Mouse (Mus musculus) MEL (cell line): ENCODE data around the gene Cldn9. TPM values are rescaled to one million over a fixed set of nuclear protein-coding genes. Genes with fewer than 3 reads are reported as not detected.

Experiments
- DNase-seq: peaks from one replicate; pipeline ENCODE4 v3.0.0; 2011; ENCODE audit warnings: low read depth, low spot score
- H3K27ac ChIP-seq: 2 replicates; pipeline ENCODE4 v1.5.1; 2012; ENCODE audit warnings: low read depth, mild to moderate bottlenecking, control low read depth, low read length, moderate library complexity; ENCODE audit not compliant: control insufficient read depth
- H3K27me3 ChIP-seq, 2 experiments: fragments of 150-350 bp in 1 of 2; sonication (generic) in 1 of 2; 2 replicates each; pipeline ENCODE4 v1.6.1; 2012; ENCODE audit warnings: low read length in 2 of 2, mild to moderate bottlenecking in 2 of 2, improper control_type of control experiment in 1 of 2, moderate library complexity in 1 of 2; ENCODE audit not compliant: insufficient read depth in 2 of 2, control insufficient read depth in 1 of 2
- H3K36me3 ChIP-seq, 2 experiments: 2 replicates each; pipeline ENCODE4 v1.6.1; 2012 to 2014; ENCODE audit warnings: low read length in 2 of 2, improper control_type of control experiment in 1 of 2, inconsistent platforms in 1 of 2, mild to moderate bottlenecking in 1 of 2; ENCODE audit not compliant: insufficient read depth in 2 of 2, control insufficient read depth in 1 of 2
- H3K4me1 ChIP-seq, 2 experiments: fragments of 150-350 bp in 1 of 2; sonication (generic) in 1 of 2; 2 replicates each; pipeline ENCODE4 v1.6.1; 2012; ENCODE audit warnings: low read length in 2 of 2, improper control_type of control experiment in 1 of 2, mild to moderate bottlenecking in 1 of 2; ENCODE audit not compliant: insufficient read depth in 2 of 2, control insufficient read depth in 1 of 2
- H3K4me3 ChIP-seq, 2 experiments: fragments of 150-350 bp in 1 of 2; sonication (generic) in 1 of 2; 2 replicates each; pipeline ENCODE4 v1.5.1; 2012; ENCODE audit warnings: low read depth in 2 of 2, low read length in 2 of 2, mild to moderate bottlenecking in 2 of 2, moderate library complexity in 2 of 2, control low read depth in 1 of 2, improper control_type of control experiment in 1 of 2; ENCODE audit not compliant: control insufficient read depth in 1 of 2, insufficient read depth in 1 of 2
- H3K79me2 ChIP-seq: 2 replicates; pipeline ENCODE4 v1.6.1; 2012; ENCODE audit warnings: mild to moderate bottlenecking, low read length, moderate library complexity; ENCODE audit not compliant: control insufficient read depth, poor library complexity, insufficient read depth
- H3K9ac ChIP-seq: 2 replicates; pipeline ENCODE4 v1.6.1; 2012; ENCODE audit warnings: low read depth, mild to moderate bottlenecking, control low read depth, low read length, moderate library complexity; ENCODE audit not compliant: control insufficient read depth, poor library complexity, severe bottlenecking
- H3K9me3 ChIP-seq: fragments of 150-350 bp; sonication (generic); replicated peaks from 2 replicates; pipeline ENCODE4 v1.6.1; 2012; ENCODE audit warnings: mild to moderate bottlenecking, low read length, improper control_type of control experiment, moderate library complexity; ENCODE audit not compliant: insufficient read depth
- CTCF ChIP-seq, 3 experiments: IDR thresholded peaks in 2 of 3; conservative IDR thresholded peaks in 1 of 3; 2 replicates each; pipeline ENCODE4 v1.5.1; 2011 to 2012; ENCODE audit warnings: low read length in 3 of 3, low read depth in 2 of 3, mild to moderate bottlenecking in 2 of 3, improper control_type of control experiment in 1 of 3, inconsistent platforms in 1 of 3, mixed read lengths in 1 of 3, moderate library complexity in 1 of 3; ENCODE audit not compliant: control insufficient read depth in 1 of 3, insufficient read depth in 1 of 3, poor library complexity in 1 of 3, severe bottlenecking in 1 of 3
- ETS1 ChIP-seq: IDR thresholded peaks from 2 replicates; pipeline ENCODE4 v1.6.1; 2012; ENCODE audit warnings: low read depth, mild to moderate bottlenecking, inconsistent platforms, low read length, improper control_type of control experiment, moderate library complexity
- GABPA ChIP-seq: IDR thresholded peaks from 2 replicates; pipeline ENCODE4 v1.6.1; 2012; ENCODE audit warnings: low read depth, mild to moderate bottlenecking, inconsistent platforms, low read length, improper control_type of control experiment, moderate library complexity
- GATA1 ChIP-seq: IDR thresholded peaks from 2 replicates; pipeline ENCODE4 v1.6.1; 2011; ENCODE audit warnings: low read depth, low read length, improper control_type of control experiment
- HCFC1 ChIP-seq: IDR thresholded peaks from 2 replicates; pipeline ENCODE4 v1.6.1; 2012; ENCODE audit warnings: low read depth, mild to moderate bottlenecking, inconsistent platforms, low read length, improper control_type of control experiment, moderate library complexity
- MAZ ChIP-seq: IDR thresholded peaks from 2 replicates; pipeline ENCODE4 v1.6.1; 2012; ENCODE audit warnings: low read depth, mild to moderate bottlenecking, inconsistent platforms, low read length, improper control_type of control experiment
- MEF2A ChIP-seq: IDR thresholded peaks from 2 replicates; pipeline ENCODE4 v1.6.1; 2014; ENCODE audit warnings: low read depth, mild to moderate bottlenecking, inconsistent platforms, low read length, improper control_type of control experiment; ENCODE audit not compliant: poor library complexity, insufficient replicate concordance, severe bottlenecking; ENCODE audit errors: extremely low read depth
- MXI1 ChIP-seq: IDR thresholded peaks from 2 replicates; pipeline ENCODE4 v1.6.1; 2011; ENCODE audit warnings: mild to moderate bottlenecking, low read depth, low read length, improper control_type of control experiment
- NRF1 ChIP-seq: IDR thresholded peaks from 2 replicates; pipeline ENCODE4 v1.6.1; 2014; ENCODE audit warnings: low read depth, mild to moderate bottlenecking, inconsistent platforms, low read length, improper control_type of control experiment, moderate library complexity; ENCODE audit not compliant: poor library complexity, insufficient read depth, severe bottlenecking
- POLR2AphosphoS2 ChIP-seq: IDR thresholded peaks from 2 replicates; pipeline ENCODE4 v1.6.1; 2011; ENCODE audit warnings: low read length, improper control_type of control experiment
- POLR2AphosphoS5 ChIP-seq: IDR thresholded peaks from 2 replicates; pipeline ENCODE4 v1.6.1; 2012; ENCODE audit warnings: low read depth, borderline replicate concordance, mild to moderate bottlenecking, inconsistent platforms, low read length, moderate library complexity, mixed read lengths
- RAD21 ChIP-seq: IDR thresholded peaks from 2 replicates; pipeline ENCODE4 v1.6.1; 2011; ENCODE audit warnings: mild to moderate bottlenecking, low read depth, low read length, improper control_type of control experiment
- RCOR1 ChIP-seq: IDR thresholded peaks from 2 replicates; pipeline ENCODE4 v1.6.1; 2012; ENCODE audit warnings: low read depth, mild to moderate bottlenecking, inconsistent platforms, low read length, improper control_type of control experiment
- SMC3 ChIP-seq: IDR thresholded peaks from 2 replicates; pipeline ENCODE4 v1.6.1; 2011; ENCODE audit warnings: low read depth, low read length, improper control_type of control experiment
- TBP ChIP-seq: IDR thresholded peaks from 2 replicates; pipeline ENCODE4 v1.8.0; 2011; ENCODE audit warnings: low read depth, low read length, improper control_type of control experiment
- TCF12 ChIP-seq: IDR thresholded peaks from 2 replicates; pipeline ENCODE4 v1.6.1; 2014; ENCODE audit warnings: low read depth, mild to moderate bottlenecking, inconsistent platforms, low read length, improper control_type of control experiment, moderate library complexity
- UBTF ChIP-seq: IDR thresholded peaks from 2 replicates; pipeline ENCODE4 v1.6.1; 2012; ENCODE audit warnings: low read depth, mild to moderate bottlenecking, inconsistent platforms, low read length, improper control_type of control experiment, moderate library complexity, borderline replicate concordance; ENCODE audit not compliant: insufficient read depth
- USF1 ChIP-seq: IDR thresholded peaks from 2 replicates; pipeline ENCODE4 v1.6.1; 2014; ENCODE audit warnings: low read depth, mild to moderate bottlenecking, inconsistent platforms, low read length, improper control_type of control experiment, moderate library complexity
- ZC3H11A ChIP-seq: IDR thresholded peaks from 2 replicates; pipeline ENCODE4 v1.6.1; 2012; ENCODE audit warnings: low read depth, mild to moderate bottlenecking, inconsistent platforms, low read length, improper control_type of control experiment
- ZKSCAN1 ChIP-seq: IDR thresholded peaks from 2 replicates; pipeline ENCODE4 v1.6.1; 2012; ENCODE audit warnings: low read depth, mild to moderate bottlenecking, inconsistent platforms, low read length, improper control_type of control experiment, moderate library complexity
- ZMIZ1 ChIP-seq: IDR thresholded peaks from 2 replicates; pipeline ENCODE4 v1.6.1; 2012; ENCODE audit warnings: low read depth, mild to moderate bottlenecking, inconsistent platforms, low read length, improper control_type of control experiment, moderate library complexity
- ZNF384 ChIP-seq: IDR thresholded peaks from 2 replicates; pipeline ENCODE4 v1.6.1; 2012; ENCODE audit warnings: low read depth, mild to moderate bottlenecking, inconsistent platforms, low read length, improper control_type of control experiment
- polyA plus RNA-seq, 2 experiments: library from polyadenylated mRNA; stranded (reverse) in 1 of 2; unstranded in 1 of 2; fragments of >175 nt in 1 of 2; fragments of >200 nt in 1 of 2; gene quantifications; 2 replicates each; pipeline versions ENCODE4 v1.2.1 to v1.2.4; 2012; ENCODE audit warnings: low replicate concordance in 2 of 2, low read depth in 1 of 2; ENCODE audit not compliant: insufficient read length in 2 of 2, insufficient read depth in 1 of 2, missing spikeins in 1 of 2
- total RNA-seq: library from RNA; depleted of rRNA; stranded (reverse); fragments of 300-350 nt; gene quantifications from 2 replicates; pipeline ENCODE4 v1.2.3, GENCODE M21; 2012

Gene Cldn9
- total and polyA plus RNA-seq, 3 experiments: 0.18 to 0.19 TPM; not detected in 1

DNA sequence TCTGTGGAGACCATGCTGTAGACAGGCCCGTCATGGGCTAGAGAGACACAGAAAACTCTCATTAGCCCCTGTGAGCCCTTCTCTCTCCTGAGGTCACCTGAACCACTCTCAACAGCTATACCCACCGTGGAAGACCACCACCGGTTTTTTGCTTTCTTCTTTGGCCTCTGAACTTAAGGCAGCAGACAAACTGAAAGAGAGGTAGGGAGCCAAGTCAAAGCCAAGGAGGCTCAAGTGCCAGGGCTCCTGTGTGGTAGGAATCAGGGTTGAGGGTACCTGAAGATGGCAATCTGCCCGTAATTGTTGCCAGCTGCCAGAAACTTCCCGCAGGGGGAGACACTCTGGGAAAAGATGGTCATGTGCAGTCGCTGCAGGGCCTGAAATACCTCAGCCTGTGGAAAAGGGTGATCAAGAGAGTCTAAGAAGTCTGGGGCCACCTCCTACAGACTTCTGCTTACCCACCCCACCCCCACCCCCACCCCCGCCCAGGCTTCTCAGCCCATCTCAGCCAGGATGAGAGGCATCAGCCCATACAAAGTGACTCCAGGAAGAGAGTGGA, 13.2 kb downstream of the Cldn9 start:
- no peaks in the 10 kb centered on the region for H3K27me3 ChIP-seq
- peaks cover 0 to 9% of the 10 kb centered on the region in 2 experiments; a peak in 2 of 4 replicates for H3K36me3 ChIP-seq
- peaks cover 0 to 16% of the 10 kb centered on the region in 2 experiments; a peak in 3 of 4 replicates for H3K4me1 ChIP-seq
- no peak overlapping the region for H3K9ac ChIP-seq
- TF ChIP-seq ZMIZ1 (no peak), ZKSCAN1 (no peak), UBTF (no peak), GABPA (no peak), USF1 (no peak), MXI1 (no peak), ZC3H11A (no peak), SMC3 (no peak), HCFC1 (no peak), MAZ (no peak), CTCF (IDR thresholded peaks at IDR 0.05 in 2 of 3, conservative IDR thresholded peaks at IDR 0.05 in 1 of 3; ENCODE audit: control insufficient read depth in 1 of 3, insufficient read depth in 1 of 3, low read depth in 2 of 3, low read length in 3 of 3, poor library complexity in 1 of 3, severe bottlenecking in 1 of 3) (no peak), GATA1 (no peak), MEF2A (no peak), POLR2AphosphoS2 (no peak), ETS1 (no peak), POLR2AphosphoS5 (no peak), TCF12 (no peak), TBP (no peak), ZNF384 (no peak)
- TF ChIP-seq, all 39 proteins: peak for 0
- Histone ChIP-seq H3K27ac (no peak overlapping the region), H3K4me3 (no peak overlapping the region), H3K9me3 (no peaks in the 10 kb centered on the region), H3K79me2 (peaks cover 6% of the 10 kb centered on the region; the same call in 1 of the 2 replicates)
- DNase-seq: no peak

DNA sequence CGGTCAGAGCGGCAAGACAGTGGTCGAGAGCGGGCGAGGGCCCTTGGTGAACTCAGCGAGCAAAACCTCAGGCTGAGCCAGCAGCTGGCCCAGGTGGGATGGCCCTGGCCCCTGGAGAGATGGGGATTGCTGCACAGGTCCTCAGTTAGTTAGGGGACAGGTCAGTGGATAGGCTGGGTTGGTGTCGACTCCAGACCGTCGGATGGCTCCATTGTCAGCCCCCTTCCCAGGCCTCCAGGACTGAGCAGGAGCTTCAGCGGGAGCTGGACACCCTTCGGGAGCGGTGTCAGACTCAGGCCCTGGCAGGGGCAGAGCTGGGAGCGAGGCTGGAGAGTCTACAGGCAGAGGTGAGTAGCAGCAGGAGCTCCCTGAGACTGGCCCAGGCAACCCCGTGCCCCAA, 18.3 kb downstream of the Cldn9 start:
- Histone ChIP-seq H3K79me2 (no peaks in the 10 kb centered on the region), H3K9ac (no peak overlapping the region), H3K9me3 (no peaks in the 10 kb centered on the region), H3K27me3 (no peaks in the 10 kb centered on the region), H3K36me3 (no peaks in the 10 kb centered on the region), H3K27ac (no peak overlapping the region), H3K4me1 (peaks cover 0 to 4% of the 10 kb centered on the region in 2 experiments; a peak in 2 of 4 replicates), H3K4me3 (no peak overlapping the region)
- TF ChIP-seq MAZ (no peak), RCOR1 (no peak), RAD21 (no peak), ZMIZ1 (no peak), NRF1 (no peak)
- DNase-seq: no peak
